In genomic region chr14:8355999-8356501, GRCm38 (mm10) we compare ENCODE assay signal across 8 mouse cellular contexts. TPM values are rescaled to one million over a fixed set of nuclear protein-coding genes. Genes with fewer than 3 reads are reported as not detected.
DNase-seq lines count a peak whose midpoint lies in the region; ATAC-seq and TF ChIP-seq lines count a peak whose summit lies in the region.
"Had no signal": no experiment of that assay in that cellular context is flagged by ENCODE, and none has a peak within 500 bp of the region (broad histone marks: within the 10 kb centered on the region; RNA-seq: fewer than 3 reads in every experiment).

No protein-coding gene starts in this region.

- no peaks in the 10 kb centered on the region for H3K9me3 ChIP-seq in kidney, embryonic 14.5 days (ENCODE audit: control insufficient read depth, low read length)
- H3K9me3 ChIP-seq in limb, embryonic 14.5 days (ENCODE audit: control insufficient read depth, low read length), result no peaks in the 10 kb centered on the region

- H3K9ac ChIP-seq in kidney, embryonic 14.5 days (ENCODE audit: low read depth, low read length), result no peak overlapping the region
- H3K9ac ChIP-seq in limb, embryonic 14.5 days (ENCODE audit: low read depth, low read length, severe bottlenecking), result no peak overlapping the region

- H3K4me1 ChIP-seq in kidney, embryonic 14.5 days (ENCODE audit: control insufficient read depth, insufficient read depth, low read length), result no peaks in the 10 kb centered on the region
- peaks cover 3% of the 10 kb centered on the region; the same call in 1 of the 2 replicates for H3K4me1 ChIP-seq in limb, embryonic 14.5 days (ENCODE audit: control insufficient read depth, insufficient read depth, low read length)

- no peaks in the 10 kb centered on the region for H3K36me3 ChIP-seq in kidney, embryonic 14.5 days (ENCODE audit: control insufficient read depth, insufficient read depth, low read length)
- no peaks in the 10 kb centered on the region for H3K36me3 ChIP-seq in limb, embryonic 14.5 days (ENCODE audit: control insufficient read depth, insufficient read depth, low read length)
- no peaks in the 10 kb centered on the region for H3K36me3 ChIP-seq in splenic B cell, adult 2 months (ENCODE audit: control insufficient read depth, insufficient read depth, low read length, poor library complexity, severe bottlenecking)

- peak; percentile 64 to 72 for DNase-seq in adrenal gland, adult 18-20 months (ENCODE audit: low spot score in 2 of 2)
- peak; percentile 57 to 80 for DNase-seq in cerebellum, postnatal 4 days (ENCODE audit: low spot score in 2 of 2)
- peak; percentile 14 for DNase-seq in gastrocnemius, postnatal 25 days
- DNase-seq in limb, embryonic 14.5 days (ENCODE audit: low spot score), result peak; percentile 77
- DNase-seq in naive thymus-derived CD4-positive, alpha-beta T cell, adult 2 months (ENCODE audit: low read depth), result peak; percentile 63
- peak; percentile 68 for DNase-seq in splenic B cell, adult 2 months (ENCODE audit: low read depth, low spot score)

- H3K4me2 ChIP-seq in kidney, embryonic 14.5 days (replicated peaks; ENCODE audit: low read depth, low read length), result no peak overlapping the region
- no peak overlapping the region for H3K4me2 ChIP-seq in limb, embryonic 14.5 days (replicated peaks; ENCODE audit: low read depth, low read length, severe bottlenecking)

- no peaks in the 10 kb centered on the region for H3K27me3 ChIP-seq in kidney, embryonic 14.5 days (ENCODE audit: control insufficient read depth, insufficient read depth, low read length)
- no peaks in the 10 kb centered on the region for H3K27me3 ChIP-seq in limb, embryonic 14.5 days (ENCODE audit: control insufficient read depth, insufficient read depth, low read length)
- H3K27me3 ChIP-seq in splenic B cell, adult 2 months (ENCODE audit: control insufficient read depth, insufficient read depth, low read length, poor library complexity, severe bottlenecking), result no peaks in the 10 kb centered on the region

- WGBS in kidney, embryonic 14.5 days, result 30% methylated on average over 6 of the region's 6 CpGs
- WGBS in limb, embryonic 14.5 days, result 29% methylated on average over 6 of the region's 6 CpGs

- peak; percentile 81; the same call in 1 of the 2 replicates for ATAC-seq in kidney, embryonic 14.5 days (ENCODE audit: low FRiP score, low TSS enrichment)
- peak; percentile 59 for ATAC-seq in limb, embryonic 14.5 days (ENCODE audit: low FRiP score, low read depth)

- no peak for TF ChIP-seq POLR2A in limb, embryonic 14.5 days (IDR thresholded peaks at IDR 0.05; ENCODE audit: borderline replicate concordance, extremely low read depth, insufficient read depth, insufficient read length)

- H3K4me3 ChIP-seq in kidney, embryonic 14.5 days (ENCODE audit: low read length), result no peak overlapping the region
- H3K4me3 ChIP-seq in limb, embryonic 14.5 days (replicated peaks; ENCODE audit: low read length), result no peak overlapping the region

- H3K27ac ChIP-seq in kidney, embryonic 14.5 days (ENCODE audit: low read depth, low read length), result no peak overlapping the region
- no peak overlapping the region for H3K27ac ChIP-seq in limb, embryonic 14.5 days (replicated peaks; ENCODE audit: low read depth, low read length)

RNA-seq across cellular contexts. Expression of gene Oit1, which starts 22.5 kb away (rescaled TPM):
- total RNA-seq in adrenal gland, adult 18-20 months (2021), result not detected
- total RNA-seq in gastrocnemius, postnatal 25 days (2021), result not detected
- polyA plus RNA-seq in kidney, embryonic 14.5 days (2014; fragmentation: Nextera tagmentation; extraction: Ambion mirVana), result 2.7 and 2.8 TPM in 2 replicates
- 0.19 and 0.38 TPM in 2 replicates for polyA plus RNA-seq in limb, embryonic 14.5 days (2012; rRNA removed)
- 0.15 and 0.32 TPM in 2 replicates for polyA plus RNA-seq in limb, embryonic 14.5 days (2014; fragmentation: Nextera tagmentation; extraction: Ambion mirVana)
- total RNA-seq: neutrophil, adult 5-6 weeks had no signal

RNA-seq across cellular contexts. Expression of gene Fam107a, which starts 38.2 kb away (rescaled TPM):
- 1 to 10 TPM; 7.4 to 8.0 TPM for total RNA-seq in adrenal gland, adult 18-20 months (2021)
- 1 to 10 TPM; 3.4 to 6.3 TPM for total RNA-seq in gastrocnemius, postnatal 25 days (2021)
- 3.2 and 4.0 TPM in 2 replicates for polyA plus RNA-seq in kidney, embryonic 14.5 days (2014; fragmentation: Nextera tagmentation; extraction: Ambion mirVana)
- polyA plus RNA-seq in limb, embryonic 14.5 days (2012; rRNA removed), result 0.78 and 1.0 TPM in 2 replicates
- 0.11 and 0.19 TPM in 2 replicates for polyA plus RNA-seq in limb, embryonic 14.5 days (2014; fragmentation: Nextera tagmentation; extraction: Ambion mirVana)
- total RNA-seq: neutrophil, adult 5-6 weeks had no signal

Comparison
In these comparisons a context has a peak if more than half of its experiments do, and no peak if none do; other contexts are left out.
1. DNase-seq: peak in every context shown above with its lines; median percentile 77 in limb, embryonic 14.5 days; 68 in cerebellum, postnatal 4 days; 68 in adrenal gland, adult 18-20 months; 68 in splenic B cell, adult 2 months; 63 in naive thymus-derived CD4-positive, alpha-beta T cell, adult 2 months; 14 in gastrocnemius, postnatal 25 days.